Mouse (Mus musculus) megakaryocyte, embryonic 14.5 days (primary cell): ENCODE measurements around the gene Coasy.

Source experiments
- FLI1 ChIP-seq: IDR thresholded peaks from 2 replicates; pipeline ENCODE4 v1.6.1; 2012; ENCODE audit warnings: low read length, inconsistent platforms, mixed read lengths
- GATA1 ChIP-seq: IDR thresholded peaks from 3 replicates; pipeline ENCODE4 v1.6.1; 2012; ENCODE audit warnings: mixed read lengths, low read length, inconsistent platforms, borderline replicate concordance

DNA sequence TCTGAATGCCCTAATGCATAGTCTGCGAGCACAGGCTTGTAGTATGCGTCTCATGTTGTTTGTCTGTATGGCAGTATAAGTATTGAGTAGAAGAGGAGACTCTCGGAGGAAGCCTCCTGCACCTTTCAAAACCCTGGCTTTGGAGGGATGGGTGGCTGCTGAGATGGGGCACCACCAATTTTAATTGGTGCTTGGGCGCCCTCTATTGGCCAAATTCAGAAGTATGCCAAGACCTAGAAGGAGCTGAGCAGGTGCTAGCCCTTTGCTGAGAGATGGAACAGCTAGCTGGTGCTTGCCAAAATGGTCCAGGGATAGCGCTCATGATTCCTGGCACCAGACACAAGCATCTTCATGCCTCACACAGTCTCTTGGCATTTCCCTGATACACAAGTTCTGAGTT lies 24.5 kb upstream of the Coasy start:
- no peak for TF ChIP-seq GATA1
- no peak for TF ChIP-seq FLI1
